Mouse (Mus musculus) heart, adult 18-20 months (tissue): ENCODE data around the gene Olfr53. TPM values are rescaled to one million over a fixed set of nuclear protein-coding genes. Genes with fewer than 3 reads are reported as not detected.
"Not testable (repeated sequence)": the region's sequence is repeated elsewhere in the genome, so short reads cannot be mapped to it uniquely, and the experiment has no call there.

Experiments used
- DNase-seq, 2 experiments: peaks; one replicate each; pipeline ENCODE4 v3.0.0; 2021 to 2022; ENCODE audit warnings: mixed read lengths in 1 of 2
- long read RNA-seq, 2 experiments: library from polyadenylated mRNA; stranded (forward); transcript quantifications; one replicate each; pipeline ENCODE4 v2.0.0; 2021
- total RNA-seq, 2 experiments: library from RNA; stranded (reverse); gene quantifications; 2 replicates each; pipeline ENCODE4 v1.2.3; 2021

Olfr53 gene
- not detected for total RNA-seq
- long read RNA-seq, experiment 1, result 0 reads
- long read RNA-seq, experiment 2, result 0 reads

DNA sequence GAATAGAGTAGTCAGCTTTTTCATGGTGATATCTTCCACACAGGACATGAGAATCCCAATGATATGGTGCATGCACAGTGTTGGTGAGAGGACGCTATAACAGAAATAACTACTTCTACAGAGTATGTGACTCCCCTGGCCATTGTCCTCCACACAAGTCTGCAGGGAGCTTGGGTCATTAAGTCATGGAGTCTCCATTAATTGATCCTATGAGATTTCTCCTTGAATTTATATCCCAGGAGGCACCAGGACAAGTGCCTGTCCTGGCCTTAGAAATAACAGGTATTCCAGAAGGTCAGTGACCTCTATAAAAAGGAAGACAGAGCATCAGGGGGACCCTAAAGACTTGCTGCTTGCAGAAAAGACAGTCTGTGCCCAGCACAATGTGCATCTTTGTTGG lies at the start of gene Olfr53:
Gene Olfr53, plus strand, starts transcription at position 301 of the 400 bp plus-strand sequence.
- DNase-seq, result no peak

DNA sequence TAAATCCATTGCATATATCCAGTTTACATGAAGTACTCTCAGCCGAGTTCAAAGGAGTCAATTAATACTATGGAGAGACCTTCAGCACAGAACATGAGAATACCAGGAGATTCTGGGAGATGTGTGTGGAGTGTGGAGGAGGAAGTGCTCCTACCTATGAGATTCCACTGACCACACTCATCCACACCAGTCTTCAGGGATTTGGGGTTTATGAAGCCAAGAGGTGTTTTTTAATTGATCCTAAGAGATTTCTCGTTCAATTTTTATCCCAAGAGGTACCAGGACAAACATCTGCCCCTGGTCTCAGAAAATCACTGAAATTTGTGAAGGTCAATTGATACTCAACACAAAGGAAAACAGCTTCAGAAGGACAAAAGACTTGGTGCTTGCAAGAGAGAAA lies 45.3 kb upstream of the Olfr53 start, which contains the start of gene Olfr46:
Gene Olfr46, plus strand, starts transcription at position 301 of the 400 bp plus-strand sequence.
- DNase-seq, result not testable (repeated sequence)

DNA sequence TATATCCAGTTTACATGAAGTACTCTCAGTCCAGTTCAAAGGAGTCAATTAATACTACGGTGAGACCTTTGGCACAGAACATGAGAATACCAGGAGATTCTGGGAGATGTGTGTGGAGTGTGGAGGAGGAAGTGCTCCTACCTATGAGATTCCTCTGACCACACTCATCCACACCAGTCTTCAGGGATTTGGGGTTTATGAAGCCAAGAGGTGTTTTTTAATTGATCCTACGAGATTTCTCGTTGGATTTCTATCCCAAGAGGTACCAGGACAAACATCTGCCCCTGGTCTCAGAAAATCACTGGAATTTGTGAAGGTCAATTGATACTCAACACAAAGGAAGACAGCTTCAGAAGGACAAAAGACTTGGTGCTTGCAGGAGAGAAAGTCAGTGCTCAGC lies 17.6 kb upstream of the Olfr53 start, which contains the start of gene Olfr61:
Gene Olfr61, plus strand, starts transcription at position 301 of the 400 bp plus-strand sequence.
- DNase-seq, result not testable (repeated sequence)

DNA sequence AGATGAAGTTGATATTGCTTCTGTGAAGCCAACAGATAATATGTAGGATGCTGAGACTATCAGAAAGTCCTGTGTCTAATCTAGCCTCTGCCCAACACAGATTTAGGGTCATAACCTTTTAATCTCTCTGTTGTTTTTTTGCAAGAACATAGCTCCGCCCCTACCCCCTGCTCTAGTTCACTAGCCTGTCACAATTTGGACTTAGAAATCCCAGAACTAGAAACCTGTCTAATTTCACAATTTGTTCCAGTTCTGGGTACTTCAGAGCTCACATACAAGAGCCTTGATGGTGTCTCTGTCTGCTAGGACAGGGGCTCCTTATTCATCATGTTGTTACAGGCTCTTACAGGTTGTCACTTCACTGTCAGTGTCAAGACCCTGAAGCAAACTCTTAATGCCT lies 15.7 kb upstream of the Olfr53 start:
- no peak for DNase-seq

DNA sequence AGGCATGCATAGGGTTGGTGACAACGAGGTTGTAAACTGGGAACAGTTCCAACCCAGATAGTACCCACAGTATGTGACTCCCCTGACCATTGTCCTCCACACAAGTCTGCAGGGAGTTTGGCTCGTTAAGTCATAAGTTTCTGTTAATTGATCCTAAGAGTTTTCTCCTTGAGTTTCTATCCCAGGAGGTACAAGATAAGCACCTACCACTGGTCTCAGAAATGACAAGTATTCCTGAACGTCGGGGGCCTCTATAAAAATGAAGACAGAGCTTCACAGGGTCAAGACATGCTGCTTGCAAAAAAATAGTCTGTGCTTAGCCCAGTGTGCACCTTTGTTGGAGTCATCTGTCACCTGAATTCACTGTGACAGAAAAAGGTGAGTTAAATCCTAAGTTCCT lies 13.4 kb downstream of the Olfr53 start, which contains the start of gene Olfr539:
Gene Olfr539, plus strand, starts transcription at position 301 of the 400 bp plus-strand sequence.
- DNase-seq, result no peak

DNA sequence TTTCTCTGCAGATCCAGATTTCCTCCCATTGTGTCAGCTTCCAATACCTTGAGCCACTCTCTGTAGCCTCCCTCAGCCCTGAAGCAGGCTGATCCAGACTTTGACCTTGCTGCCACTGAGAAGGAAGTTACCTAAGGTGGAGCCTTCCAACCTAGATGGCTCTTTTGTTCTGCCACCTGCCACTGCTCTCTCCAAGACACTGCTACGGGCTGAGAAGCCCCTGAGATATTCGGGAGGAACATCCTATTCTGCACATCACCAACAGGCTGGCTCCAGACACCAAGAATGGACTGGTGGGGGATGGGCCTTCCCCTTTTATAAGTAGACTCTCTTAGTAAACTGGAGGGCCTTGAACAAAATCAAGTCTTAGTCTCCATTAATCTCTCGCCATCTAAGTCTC lies 24.4 kb downstream of the Olfr53 start:
- DNase-seq, result not testable (repeated sequence)

DNA sequence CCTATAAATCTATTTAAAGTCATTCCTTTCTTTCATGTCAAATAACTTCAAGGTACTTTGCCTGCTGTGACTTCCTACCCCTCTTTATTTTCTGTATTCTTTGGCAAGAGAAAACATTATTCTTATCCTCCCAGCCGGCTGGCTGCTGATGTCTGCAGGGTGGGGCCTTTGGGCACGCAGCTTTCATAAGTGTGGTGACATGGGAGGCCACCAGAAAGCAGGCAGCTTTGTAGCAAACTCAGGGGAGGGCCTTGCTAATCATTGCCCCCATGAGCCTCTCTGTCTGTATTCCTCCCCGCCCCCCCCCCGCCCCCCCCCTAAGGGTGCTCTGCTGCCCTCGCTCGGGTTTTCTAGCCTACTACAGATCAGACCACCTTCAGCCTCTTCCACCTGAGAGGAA lies 29.6 kb downstream of the Olfr53 start:
- no peak for DNase-seq

DNA sequence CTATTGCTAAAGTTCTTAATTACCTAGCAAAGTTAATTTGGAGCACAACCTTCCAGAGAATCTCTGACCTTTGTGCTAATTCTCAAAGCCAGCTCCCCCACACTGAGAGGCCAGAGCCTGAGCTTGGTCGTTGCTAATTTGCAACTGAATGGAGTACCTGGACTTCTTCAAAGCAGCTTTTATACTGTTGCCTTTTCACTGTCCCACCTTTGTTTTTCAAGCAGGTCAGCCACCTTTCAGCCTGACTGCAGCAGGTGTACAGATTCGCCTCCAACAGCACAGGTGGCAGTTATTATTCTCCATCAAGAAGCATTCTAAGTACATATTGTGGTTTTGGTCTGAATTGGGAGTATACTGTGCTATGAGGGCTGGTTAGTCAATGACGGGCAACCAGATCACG lies 33.3 kb downstream of the Olfr53 start:
- not testable (repeated sequence) for DNase-seq

DNA sequence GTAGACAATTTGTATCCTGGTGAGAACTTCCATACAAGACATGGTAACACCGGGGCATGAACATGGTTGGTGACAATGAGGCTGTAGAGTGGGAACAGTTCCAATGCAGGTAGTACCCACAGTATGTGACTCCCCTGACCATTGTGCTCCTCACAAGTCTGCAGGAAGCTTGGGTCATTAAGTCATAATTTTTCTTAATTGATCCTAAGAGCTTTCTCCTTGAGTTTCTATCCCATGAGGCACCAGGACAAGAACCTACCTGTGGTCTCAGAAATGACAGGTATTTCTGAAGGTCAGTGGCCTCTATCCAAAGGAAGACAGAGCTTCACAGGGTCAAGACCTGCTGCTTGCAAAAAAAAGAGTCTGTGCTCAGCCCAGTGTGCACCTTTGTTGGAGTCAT lies 35.4 kb downstream of the Olfr53 start, which contains the start of gene Olfr45:
Gene Olfr45, plus strand, starts transcription at position 301 of the 400 bp plus-strand sequence.
- DNase-seq, result no peak

DNA sequence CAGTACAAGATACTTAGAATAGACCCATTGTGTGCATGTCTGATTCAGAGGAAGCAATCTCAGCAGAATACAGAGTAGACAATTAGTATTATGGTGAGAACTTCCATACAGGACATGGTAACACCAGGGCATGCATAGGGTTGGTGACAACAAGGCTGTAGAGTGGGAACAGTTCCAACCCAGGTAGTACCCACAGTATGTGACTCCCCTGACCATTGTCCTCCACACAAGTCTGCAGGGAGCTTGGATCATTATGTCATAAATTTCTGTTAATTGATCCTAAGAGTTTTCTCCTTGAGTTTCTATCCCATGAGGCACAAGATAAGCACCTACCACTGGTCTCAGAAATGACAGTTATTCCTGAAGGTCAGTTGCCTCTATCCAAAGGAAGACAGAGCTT lies 50.7 kb downstream of the Olfr53 start, which contains the start of gene Olfr541:
Gene Olfr541, plus strand, starts transcription at position 301 of the 400 bp plus-strand sequence.
- DNase-seq, result no peak

Other genes starting within 250 kb of the Olfr53 start
- not detected for gene Olfr531, start 243.5 kb upstream of the Olfr53 start, total RNA-seq
- not detected for gene Olfr532, start 224.8 kb upstream of the Olfr53 start, total RNA-seq
- not detected for gene Olfr533, start 183.1 kb upstream of the Olfr53 start, total RNA-seq
- not detected for gene Olfr535, start 162.2 kb upstream of the Olfr53 start, total RNA-seq
- gene Olfr536, start 139.1 kb upstream of the Olfr53 start, total RNA-seq, result not detected
- not detected for gene Olfr538, start 78.6 kb upstream of the Olfr53 start, total RNA-seq
- not detected for gene Olfr46, start 45.2 kb upstream of the Olfr53 start, total RNA-seq
- gene Olfr61, start 17.5 kb upstream of the Olfr53 start, total RNA-seq, result not detected
- not detected for gene Olfr539, start 13.5 kb downstream of the Olfr53 start, total RNA-seq
- gene Olfr45, start 35.5 kb downstream of the Olfr53 start, total RNA-seq, result not detected
- not detected for gene Olfr541, start 50.8 kb downstream of the Olfr53 start, total RNA-seq
- 10 to 100 TPM in 1 of 2 experiments, 1 to 10 TPM in 1; 6.0 to 49.3 TPM for gene Cyp2e1, start 117.3 kb downstream of the Olfr53 start, total RNA-seq
- not detected for gene Syce1, start 141.4 kb downstream of the Olfr53 start, total RNA-seq
- under 1 TPM; 0.20 to 0.41 TPM for gene Zfp941, start 175.7 kb downstream of the Olfr53 start, total RNA-seq
- 1 to 10 TPM in 1 of 2 experiments, under 1 TPM in 1; 0.77 to 2.4 TPM for gene Urah, start 188.6 kb downstream of the Olfr53 start, total RNA-seq
- gene Scgb1c1, start 199.1 kb downstream of the Olfr53 start, total RNA-seq, result 10 to 100 TPM; 30.5 to 32.9 TPM
- gene Odf3, start 201.4 kb downstream of the Olfr53 start, total RNA-seq, result not detected
- not detected for gene Gm45785, start 209.9 kb downstream of the Olfr53 start, total RNA-seq
- gene Ric8a, start 210.5 kb downstream of the Olfr53 start, total RNA-seq, result 10 to 100 TPM; 18.4 to 21.2 TPM
- gene Bet1l, start 211.1 kb downstream of the Olfr53 start, total RNA-seq, result 1 to 10 TPM; 9.2 TPM
- 10 to 100 TPM; 76.5 to 84.0 TPM for gene Psmd13, start 235.5 kb downstream of the Olfr53 start, total RNA-seq
- gene Sirt3, start 235.9 kb downstream of the Olfr53 start, total RNA-seq, result 10 to 100 TPM; 61.9 to 69.3 TPM